Mouse (Mus musculus): ENCODE results near the gene Defb25.
"Not testable (repeated sequence)": the region's sequence is repeated elsewhere in the genome, so short reads cannot be mapped to it uniquely, and the experiment has no call there.

Defb25 gene

DNA sequence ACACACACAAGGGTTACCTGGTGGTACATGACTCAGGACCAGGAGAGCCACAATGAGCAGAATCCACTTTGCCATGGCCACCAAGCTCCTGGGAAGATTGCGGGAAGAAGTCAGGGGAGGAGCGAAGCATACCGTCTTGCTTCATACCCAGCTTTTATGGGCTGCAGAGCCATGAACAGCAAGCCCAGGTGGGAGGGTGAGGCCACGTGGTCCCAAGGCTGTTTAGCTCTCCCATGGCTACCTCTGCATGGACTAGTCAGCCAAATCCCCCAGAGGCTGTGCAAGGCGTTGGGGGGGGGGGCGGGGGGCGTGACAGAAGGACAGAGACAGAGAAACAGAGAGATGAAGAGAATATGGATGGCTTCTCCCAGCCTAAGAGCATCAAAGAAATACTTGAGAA is at the start of gene Defb25:
Defb25 (minus strand) TSS at position 101 of the 400 bp plus-strand sequence.
- no peak for DNase-seq (ENCODE audit: low read depth, low spot score)

DNA sequence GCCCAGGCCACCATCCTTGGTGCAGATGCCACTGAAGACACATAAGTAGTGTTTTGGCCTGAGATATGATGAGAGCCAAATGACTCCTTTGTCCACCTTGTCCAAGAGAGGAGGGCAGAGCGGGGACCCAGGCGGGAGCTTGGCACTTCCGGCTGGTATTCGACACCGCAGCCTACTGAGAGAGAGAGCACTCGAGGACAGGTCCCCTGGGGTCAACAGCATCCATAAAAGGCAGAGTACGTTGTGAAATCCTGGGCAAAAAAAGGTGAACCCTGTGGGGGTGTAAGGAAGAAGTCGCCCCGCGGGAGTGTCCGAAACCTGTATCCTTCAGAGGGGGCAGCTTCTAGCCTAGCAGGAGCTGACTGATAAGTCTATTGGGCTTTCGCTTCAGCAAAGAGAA is 49.3 kb upstream of the Defb25 start:
- DNase-seq (ENCODE audit: low read depth, low spot score), result no peak

DNA sequence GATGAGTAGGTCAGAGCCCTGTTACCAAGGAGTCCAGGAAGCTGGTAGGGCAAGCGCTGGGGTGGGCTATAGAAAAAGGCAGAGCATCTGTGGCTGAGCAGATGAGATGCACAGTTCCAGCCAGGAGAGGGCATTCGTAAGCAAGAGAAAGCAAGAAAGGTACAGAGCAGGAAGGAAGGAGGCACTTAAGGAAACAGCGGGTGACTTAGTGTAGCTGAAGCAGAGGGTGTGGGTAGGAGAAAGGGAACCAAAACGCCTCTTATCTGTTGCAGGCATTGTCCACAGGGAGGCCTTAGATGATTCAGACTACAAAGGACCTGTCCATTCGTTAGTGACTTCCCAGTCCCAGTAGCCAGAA is 48.8 kb upstream of the Defb25 start:
- peak; percentile 76 for DNase-seq (ENCODE audit: low read depth, low spot score)

DNA sequence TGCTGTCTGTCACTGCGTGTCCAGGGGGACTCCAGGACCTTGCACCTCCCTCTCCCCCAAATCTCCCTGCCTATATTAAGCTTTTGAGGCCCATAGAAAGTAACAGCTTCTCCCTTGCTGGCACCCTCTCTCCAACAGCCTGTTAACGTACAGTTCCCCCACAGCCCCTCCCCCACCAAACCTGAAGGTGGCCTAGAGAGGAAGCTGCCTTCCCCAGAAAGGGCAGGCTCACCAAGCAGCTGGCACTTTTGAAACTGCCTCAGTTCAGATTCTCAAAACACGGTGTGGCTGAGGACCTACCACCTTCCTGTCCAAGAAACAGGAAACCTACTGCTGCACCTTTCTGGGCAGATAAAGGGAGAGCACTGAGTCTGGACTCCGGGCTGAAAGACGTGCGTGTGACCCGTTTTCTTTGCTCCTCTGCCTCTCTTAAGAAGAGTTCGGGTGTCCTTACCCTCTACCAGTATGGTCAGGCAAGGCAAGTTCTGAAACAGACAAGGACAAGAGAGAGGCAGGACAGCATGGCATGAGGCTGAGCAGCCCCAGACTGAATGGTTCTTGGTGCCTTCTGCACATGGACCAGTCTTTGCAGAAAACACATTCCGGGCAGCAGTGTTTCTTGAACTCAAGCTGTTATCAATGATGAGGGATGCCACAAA is 48.3 kb upstream of the Defb25 start:
- peak; percentile 65 for DNase-seq (ENCODE audit: low read depth, low spot score)

DNA sequence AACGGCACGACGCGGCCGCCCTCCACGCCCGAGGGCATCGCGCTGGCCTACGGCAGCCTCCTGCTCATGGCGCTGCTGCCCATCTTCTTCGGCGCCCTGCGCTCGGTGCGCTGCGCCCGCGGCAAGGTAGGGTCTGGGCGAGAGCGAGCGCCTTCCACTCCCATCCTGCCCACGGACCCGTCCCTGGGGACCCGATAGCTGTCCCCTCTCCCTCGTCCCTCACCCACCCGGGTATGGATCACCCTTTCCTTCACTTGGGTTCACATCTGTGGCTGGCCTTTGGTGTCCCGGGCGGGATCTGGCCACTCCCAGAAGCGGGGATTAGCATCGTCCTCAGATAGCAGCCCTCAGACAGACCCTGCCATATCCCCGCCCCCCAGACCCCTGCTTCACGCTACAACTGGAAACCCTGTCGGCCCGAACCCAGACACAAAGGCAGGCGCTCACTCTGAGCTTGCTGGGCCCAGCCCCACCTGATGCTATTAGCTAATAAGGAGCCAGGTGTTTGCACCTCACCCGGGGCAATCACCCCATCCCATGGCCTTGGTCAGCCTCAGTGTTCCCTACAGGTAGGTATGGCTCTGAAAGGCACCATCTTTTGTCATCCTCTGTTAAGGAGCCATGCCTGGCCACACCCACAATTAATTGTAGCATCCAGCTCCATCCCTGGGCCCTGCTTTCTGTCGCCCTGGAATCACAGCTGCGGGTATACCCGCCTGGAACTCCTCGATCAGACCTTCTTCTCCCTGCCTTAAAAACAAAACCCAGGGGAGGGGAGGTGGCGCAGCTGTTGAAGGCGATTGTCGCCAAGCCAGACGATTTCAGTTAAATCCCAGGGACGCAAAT is 47.0 kb upstream of the Defb25 start:
- DNase-seq (ENCODE audit: low read depth, low spot score), result peak; percentile 32

DNA sequence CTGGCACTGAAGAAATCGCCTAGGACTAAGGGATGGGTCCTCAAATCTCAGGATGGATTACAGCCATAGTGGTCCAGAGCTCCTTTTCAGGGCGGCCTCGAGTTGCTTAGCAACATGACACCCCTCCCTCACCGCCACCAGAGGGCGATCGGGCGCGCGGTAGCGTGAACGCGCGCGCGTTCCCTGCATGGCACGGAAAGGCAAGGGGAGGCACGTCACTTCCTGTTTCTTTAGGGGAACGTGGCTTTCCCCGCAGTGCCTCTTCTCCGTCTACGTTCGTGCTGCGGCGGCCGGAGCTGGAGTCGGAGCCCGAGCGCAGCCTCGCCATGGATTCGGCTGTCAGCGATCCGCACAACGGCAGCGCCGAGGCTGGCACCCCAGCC is 46.4 kb upstream of the Defb25 start, which contains the start of gene H13:
H13 (plus strand) TSS at position 206 of the 383 bp plus-strand sequence.
- peak; percentile 97 for DNase-seq (ENCODE audit: low read depth, low spot score)

DNA sequence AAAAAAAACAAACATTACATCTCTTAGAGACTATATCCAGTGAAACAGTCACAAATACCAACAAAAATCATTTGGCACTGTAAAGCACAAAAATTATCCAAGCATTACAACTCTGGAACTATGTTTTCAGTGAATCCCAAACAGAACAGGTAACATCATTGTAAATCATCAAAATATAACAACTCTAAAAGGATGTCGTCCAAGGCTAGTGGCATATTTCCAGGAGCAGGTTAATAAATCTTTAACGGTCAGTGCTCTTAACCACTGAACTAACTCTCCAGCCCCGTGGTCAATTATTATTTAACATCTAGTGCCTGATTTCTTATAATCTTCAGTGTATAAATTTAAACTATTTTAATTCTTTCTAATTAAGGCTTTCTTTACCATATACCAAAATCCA is 43.3 kb upstream of the Defb25 start:
- DNase-seq (ENCODE audit: low read depth, low spot score), result not testable (repeated sequence)

DNA sequence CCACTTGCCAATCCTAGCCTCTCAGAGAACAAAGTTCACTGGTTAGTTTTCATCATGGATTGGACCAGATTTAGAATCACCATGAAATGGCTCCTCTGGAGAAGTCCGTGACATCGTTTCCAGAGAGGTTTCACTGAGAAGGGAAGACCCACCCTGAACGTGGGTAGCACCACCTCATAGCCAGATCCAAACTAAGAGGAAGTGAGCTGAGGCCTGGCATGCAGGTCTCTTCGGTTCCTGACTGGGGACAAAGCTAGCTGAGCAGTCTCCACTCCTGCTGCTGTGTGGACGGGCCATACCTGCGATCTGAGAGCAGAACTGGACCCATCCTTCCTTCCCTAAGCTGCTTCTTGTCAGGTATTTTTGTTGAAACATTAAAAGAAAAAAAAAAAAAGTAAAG is 38.3 kb upstream of the Defb25 start:
- no peak for DNase-seq (ENCODE audit: low read depth, low spot score)

DNA sequence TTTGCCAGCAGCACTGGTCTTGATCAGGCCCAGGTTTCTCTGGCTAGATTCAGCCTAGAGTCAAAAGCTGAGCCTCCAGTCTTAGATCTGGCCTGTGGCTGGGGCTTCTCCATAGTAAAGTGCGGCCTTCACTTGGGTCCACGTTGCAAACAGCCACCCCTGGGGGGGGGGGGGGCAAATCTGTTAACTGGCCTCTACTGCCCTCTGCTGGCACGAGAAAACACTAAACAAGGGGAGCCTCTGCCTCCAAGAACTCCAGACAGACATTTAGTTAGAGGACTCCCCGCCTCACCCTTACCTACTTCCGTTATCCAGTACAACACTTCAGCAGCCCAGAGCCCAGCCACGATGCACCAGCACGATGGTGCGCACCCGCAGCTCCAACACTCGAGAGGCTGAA is 34.5 kb upstream of the Defb25 start:
- peak; percentile 21 for DNase-seq (ENCODE audit: low read depth, low spot score)

DNA sequence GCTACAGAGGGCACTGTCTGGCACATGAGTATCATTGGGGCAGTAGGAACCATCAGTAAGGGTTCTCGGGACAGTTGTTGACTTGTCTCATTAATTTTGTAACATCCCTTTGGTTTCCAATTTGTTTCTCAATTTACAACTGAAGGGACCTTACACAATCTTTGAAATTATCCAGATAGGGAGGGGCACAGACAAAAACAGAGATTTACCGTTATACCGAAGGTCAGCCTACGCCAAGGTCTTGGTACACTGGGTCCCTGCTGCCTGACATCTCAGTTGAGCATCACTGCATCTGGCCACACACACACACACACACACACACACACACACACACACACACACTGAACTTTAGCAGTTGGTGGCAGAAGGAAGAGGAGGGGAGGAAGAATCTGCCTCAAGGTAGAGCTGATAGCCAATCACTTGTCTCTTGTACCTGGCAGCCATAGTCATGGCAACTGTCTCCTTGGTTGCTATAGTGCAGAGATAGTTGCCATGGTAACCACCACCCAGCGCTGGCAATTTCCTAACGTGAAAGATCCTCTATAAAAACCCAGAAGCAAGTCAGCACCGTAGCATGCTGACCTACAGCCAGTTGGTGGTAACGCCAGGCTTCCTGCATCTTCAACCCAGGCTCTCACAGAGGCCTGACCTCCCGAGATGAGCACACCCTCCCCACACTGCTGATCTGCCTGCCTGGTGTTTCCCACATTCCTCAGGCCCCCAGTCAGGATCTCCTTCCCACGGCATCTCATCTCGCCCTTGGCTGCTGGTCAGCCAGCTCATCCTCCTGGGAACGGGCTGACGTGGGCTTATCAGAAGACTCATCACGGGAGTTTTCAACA is 31.2 kb upstream of the Defb25 start:
- DNase-seq (ENCODE audit: low read depth, low spot score), result peak; percentile 57

DNA sequence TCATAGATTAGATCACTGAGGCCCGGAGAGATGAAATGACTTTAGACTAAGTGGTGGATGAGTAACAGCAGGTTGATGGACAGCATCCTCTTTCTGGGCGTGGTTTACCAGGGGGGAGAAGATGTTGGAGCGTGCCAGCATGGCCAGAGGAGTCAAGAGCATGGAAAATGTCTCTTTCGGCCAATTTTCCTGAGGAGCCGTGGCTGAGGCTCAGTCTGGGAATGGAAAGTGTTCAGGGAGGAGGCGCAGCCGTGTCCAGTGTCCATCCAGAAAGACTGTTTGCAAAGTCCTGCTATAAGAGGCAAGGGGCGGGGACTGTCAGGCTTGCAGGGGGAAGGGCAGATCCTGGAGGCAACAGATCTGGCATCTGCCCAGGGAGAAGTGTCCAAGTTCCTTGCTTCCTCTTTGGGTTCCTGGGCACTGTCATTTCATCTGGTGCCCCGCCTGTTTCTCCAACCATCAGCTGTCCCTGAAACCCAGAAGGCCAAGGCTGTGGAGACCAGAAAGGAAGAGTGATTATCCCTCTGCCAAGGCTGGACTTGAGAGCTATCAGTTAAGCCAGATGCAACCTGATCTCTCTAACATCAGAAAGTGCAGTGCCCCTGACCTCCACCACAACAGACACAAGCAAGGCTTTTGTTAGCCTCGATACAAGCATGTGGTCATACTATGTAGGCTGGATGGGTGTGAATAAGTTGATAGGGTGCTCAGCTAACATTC is 30.2 kb upstream of the Defb25 start:
- DNase-seq (ENCODE audit: low read depth, low spot score), result no peak

DNA sequence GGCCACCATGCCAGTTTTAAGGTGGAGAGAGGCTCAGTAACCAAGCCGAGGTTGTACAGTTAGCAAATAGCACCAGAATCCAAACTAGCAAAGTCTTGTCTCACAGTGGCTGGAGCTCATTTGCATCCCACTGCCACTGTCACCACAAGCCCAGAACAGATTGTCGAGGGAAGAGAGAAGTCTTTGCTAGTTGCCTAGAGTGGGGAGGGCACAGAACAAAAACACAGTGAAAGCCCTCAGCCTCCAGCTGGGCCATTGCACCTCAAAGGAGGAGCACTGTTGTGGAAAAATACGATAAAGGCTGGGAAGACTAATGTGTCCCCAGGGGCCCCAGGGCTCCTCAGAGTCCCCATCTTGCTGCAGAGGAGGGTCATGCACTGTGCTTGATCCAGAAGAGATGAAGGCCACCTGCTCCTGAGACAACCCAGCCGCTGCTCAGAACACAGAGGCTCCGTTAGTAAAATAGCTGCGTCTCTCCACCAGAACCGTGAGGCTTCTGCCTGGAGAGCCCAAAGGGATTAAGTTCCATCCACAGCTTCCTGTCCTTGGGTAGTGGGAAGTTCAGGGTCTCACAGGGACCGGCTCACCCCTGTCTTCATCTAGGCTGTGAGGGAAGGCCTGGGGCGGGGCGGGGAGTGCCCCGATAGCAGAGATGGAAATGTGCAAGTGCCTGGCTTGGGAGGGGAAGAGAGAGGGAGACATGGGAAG is 16.7 kb upstream of the Defb25 start:
- no peak for DNase-seq (ENCODE audit: low read depth, low spot score)

DNA sequence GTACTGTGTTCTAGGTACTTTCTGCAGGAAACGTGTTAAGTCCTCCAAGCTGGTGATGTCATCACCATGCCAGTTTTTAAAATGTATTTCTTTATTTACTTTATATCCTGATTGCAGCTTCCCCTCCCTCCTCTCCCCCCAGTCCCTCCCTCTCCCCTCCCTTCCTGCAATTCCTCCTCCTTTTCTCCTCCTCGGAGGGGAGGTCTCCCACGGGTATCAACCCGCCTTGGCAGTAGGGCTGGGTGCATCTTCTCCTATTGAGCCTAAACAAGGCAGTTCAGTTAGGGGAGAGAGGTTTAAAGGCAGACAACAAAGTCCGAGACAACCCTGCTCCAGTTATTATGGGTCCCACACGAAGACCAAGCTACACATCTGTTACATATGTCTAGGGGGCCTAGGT is 16.0 kb upstream of the Defb25 start:
- no peak for DNase-seq (ENCODE audit: low read depth, low spot score)

DNA sequence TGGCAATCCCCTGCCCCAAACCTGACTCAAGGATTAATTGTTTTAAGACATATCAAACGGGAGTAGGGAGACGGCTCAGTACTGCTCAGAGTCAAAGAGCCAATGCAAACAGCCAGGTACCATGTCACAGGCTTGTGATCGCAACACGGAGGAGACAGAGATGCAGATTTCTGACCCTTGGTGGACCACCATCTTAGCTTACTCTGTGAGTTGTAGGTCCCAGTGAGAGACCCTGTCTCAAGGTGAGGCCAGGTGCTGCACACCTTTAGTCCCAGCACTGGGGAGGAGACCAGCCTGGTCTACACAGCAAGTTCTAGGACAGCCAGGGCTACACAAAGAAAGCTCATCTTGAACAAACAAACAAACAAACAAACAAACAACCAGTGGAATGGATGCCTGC is 14.5 kb upstream of the Defb25 start:
- no peak for DNase-seq (ENCODE audit: low read depth, low spot score)

DNA sequence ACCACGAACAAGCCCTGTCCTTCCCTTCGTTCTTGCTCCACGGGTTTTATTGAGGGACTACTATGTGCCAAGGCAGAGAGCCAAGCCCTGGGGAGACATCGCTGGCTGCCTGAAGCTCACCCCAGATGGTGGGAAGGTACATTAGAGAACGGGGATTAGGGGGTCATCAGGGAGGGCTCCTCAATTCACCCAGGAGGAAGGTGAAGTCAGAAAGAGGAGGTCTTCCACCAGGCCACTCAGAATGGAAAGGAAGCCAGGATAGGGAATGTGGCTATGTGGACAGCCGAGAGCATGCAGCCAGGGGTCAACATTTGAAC is 14.1 kb upstream of the Defb25 start:
- DNase-seq (ENCODE audit: low read depth, low spot score), result no peak

DNA sequence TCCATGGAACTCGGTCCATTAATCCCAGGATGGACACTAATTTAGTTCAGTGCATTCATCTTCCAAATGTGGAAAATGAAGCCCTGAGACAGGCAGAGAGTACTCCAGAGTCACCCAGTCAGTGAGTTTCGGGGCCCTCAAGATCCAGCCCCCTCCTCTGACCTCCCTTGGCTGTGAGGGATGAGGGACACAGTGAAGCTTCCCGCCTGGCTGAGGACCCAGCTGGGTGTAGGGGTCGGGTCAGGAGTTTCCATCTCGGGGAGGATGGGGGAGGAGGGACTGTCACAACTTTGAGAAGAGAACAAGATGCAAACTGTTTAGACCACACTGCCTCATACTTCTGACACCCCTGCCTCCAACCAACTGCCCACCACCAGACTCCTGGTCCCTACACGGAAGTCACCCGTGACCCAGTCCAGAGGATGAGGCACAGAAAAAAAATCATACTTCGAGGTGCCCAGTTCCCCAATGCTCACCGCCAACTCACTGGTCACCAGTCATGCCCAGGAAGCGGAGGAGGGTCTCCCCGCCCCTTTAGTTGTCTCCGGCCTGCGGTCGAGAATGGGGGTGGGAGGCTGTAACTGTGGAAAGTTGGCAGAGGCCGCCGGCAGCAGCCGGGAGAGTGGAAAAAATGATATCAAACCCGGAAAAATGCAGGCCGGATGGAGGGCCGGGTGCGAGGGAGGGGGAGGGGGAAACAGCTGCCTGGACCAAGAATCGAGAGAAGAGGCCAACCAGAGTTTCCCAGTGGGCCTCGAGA is 13.6 kb upstream of the Defb25 start:
- no peak for DNase-seq (ENCODE audit: low read depth, low spot score)

DNA sequence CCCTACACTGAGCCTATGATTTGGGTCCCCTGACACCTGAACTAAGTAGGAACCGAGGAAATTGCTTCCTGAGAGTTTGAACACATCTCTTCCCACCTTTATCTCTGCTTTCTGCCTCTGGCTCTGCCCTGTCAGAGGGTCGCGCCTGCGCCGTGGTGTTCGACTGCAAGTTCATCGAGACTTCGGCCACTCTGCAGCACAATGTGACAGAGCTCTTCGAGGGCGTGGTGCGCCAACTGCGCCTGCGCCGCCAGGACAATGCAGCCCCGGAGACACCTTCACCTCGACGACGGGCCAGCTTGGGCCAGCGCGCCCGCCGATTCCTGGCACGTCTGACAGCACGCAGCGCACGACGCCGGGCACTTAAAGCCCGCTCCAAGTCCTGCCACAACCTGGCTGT is 11.5 kb upstream of the Defb25 start:
- DNase-seq (ENCODE audit: low read depth, low spot score), result no peak

DNA sequence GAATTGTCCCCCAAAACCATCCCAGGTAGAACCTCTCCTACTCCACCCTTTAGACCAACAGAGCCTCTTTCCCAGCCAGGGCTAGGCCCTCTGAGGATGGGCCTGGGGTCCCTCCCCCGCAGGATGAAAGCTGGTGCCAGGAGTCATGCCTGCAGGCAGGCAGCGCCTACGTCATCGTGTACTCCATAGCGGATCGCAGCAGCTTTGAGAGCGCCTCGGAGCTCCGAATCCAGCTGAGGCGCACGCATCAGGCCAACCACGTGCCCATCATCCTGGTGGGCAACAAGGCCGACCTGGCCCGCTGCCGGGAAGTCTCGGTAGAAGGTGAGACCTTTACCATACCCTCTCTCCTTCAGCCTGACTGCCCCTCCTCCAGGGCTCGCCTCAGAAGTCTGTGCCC is 10.5 kb upstream of the Defb25 start:
- DNase-seq (ENCODE audit: low read depth, low spot score), result no peak

DNA sequence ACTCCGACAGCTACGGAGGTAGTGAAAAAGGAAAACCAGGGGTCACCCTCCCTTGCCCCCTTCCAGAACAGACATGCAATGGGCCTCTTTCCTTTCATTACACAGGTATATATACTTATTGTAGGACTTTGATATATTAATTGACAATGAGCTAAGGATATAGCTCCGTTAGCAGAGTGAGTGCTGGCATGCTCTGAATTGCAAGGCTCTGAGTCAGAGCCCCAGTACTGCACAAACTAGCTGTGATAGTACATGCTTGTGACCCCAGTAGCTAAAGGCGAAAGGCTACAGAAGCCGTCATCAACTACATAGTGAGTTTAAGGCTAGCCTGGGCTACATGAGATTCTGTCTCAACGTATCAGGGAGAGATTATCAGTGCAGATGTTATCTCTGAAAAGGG is 7.1 kb upstream of the Defb25 start:
- DNase-seq (ENCODE audit: low read depth, low spot score), result no peak

DNA sequence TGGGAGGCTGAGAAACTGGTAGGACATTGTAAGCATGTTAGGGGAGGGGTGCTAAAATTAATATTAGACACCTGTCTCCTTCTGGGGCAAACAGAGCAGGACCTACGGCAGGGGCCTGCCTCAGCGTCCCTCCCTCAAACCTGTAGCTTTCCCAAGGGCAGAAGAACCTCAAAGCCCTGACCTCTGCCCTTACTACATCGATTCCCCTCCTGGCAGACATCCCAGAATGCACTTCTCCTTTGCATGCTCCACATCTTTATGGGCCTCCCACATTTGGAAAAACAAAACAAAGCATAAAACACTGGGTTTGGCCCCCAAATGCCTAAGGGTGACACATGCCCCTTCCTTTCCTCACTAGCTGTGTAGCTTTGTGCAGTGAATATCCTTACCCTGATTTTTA is 6.4 kb upstream of the Defb25 start:
- no peak for DNase-seq (ENCODE audit: low read depth, low spot score)

DNA sequence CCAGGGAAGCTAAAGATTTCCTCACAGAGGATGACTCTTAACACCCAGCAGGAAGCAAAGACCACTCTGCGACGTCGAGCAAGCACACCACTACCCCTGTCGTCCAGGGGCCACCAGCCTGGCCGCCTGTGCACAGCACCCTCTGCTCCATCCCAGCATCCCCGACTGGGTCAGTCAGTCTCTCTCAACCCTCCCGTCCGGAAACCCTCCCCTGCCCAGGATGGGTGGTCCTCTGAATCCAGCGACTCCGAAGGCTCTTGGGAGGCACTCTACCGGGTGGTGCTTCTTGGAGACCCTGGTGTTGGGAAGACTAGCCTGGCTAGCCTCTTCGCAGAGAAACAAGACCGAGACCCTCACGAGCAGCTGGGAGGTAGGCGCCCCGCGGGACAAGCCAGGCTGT is 5.2 kb upstream of the Defb25 start:
- no peak for DNase-seq (ENCODE audit: low read depth, low spot score)

Measured in CD4-positive helper T cell, adult 2 months (primary cell).